8 mouse cellular contexts compared by ENCODE assay signal in genomic region chr5:138658922-138659321, GRCm38 (mm10). TPM values are rescaled to one million over a fixed set of nuclear protein-coding genes. Genes with fewer than 3 reads are reported as not detected.
DNase-seq lines count a peak whose midpoint lies in the region; ATAC-seq lines count a peak whose summit lies in the region.

No protein-coding gene starts in this region.

- 0 out of 2 replicates have a peak, but pooled peaks have one; percentile 49 for ATAC-seq in hindbrain, embryonic 13.5 days (ENCODE audit: low FRiP score)
- no peak for ATAC-seq in limb, embryonic 11.5 days (ENCODE audit: insufficient number of reproducible peaks, low FRiP score, low TSS enrichment, low read depth)
- ATAC-seq in neural tube, embryonic 11.5 days (ENCODE audit: insufficient read depth, low FRiP score, low TSS enrichment) = no peak

- H3K4me1 ChIP-seq in hindbrain, embryonic 13.5 days (replicated peaks) = no peaks in the 10 kb centered on the region
- H3K4me1 ChIP-seq in limb, embryonic 11.5 days (ENCODE audit: control insufficient read depth, insufficient read depth, low read length) = no peaks in the 10 kb centered on the region
- H3K4me1 ChIP-seq in neural tube, embryonic 11.5 days (ENCODE audit: control insufficient read depth, insufficient read depth, low read length) = no peaks in the 10 kb centered on the region

- peak; percentile 28 to 40 for DNase-seq in right cerebral cortex, adult 2 months (ENCODE audit: low spot score in 2 of 2)
- no peak for DNase-seq in right cerebral cortex, postnatal 36 days (ENCODE audit: low spot score in 2 of 2)
- DNase-seq in adrenal gland, postnatal 10 days = peak; percentile 54
- peak; percentile 63 for DNase-seq in embryo, embryonic 11 days
- peak; percentile 78 for DNase-seq in limb, embryonic 11.5 days (ENCODE audit: low spot score)
- DNase-seq in neural tube, embryonic 11.5 days (ENCODE audit: low spot score) = peak; percentile 69
- DNase-seq in thymus, postnatal 4 days = peak; percentile 66

- H3K9ac ChIP-seq in hindbrain, embryonic 13.5 days = 0 out of 2 replicates have a peak overlapping the region, but pooled peaks have one; percentile 29
- no peak overlapping the region for H3K9ac ChIP-seq in limb, embryonic 11.5 days (ENCODE audit: low read length)
- no peak overlapping the region for H3K9ac ChIP-seq in neural tube, embryonic 11.5 days (ENCODE audit: low read length)

- H3K9me3 ChIP-seq in hindbrain, embryonic 13.5 days = no peaks in the 10 kb centered on the region
- H3K9me3 ChIP-seq in limb, embryonic 11.5 days (ENCODE audit: control insufficient read depth, low read length) = no peaks in the 10 kb centered on the region
- no peaks in the 10 kb centered on the region for H3K9me3 ChIP-seq in neural tube, embryonic 11.5 days (ENCODE audit: control insufficient read depth, low read length)

- no peaks in the 10 kb centered on the region for H3K36me3 ChIP-seq in hindbrain, embryonic 13.5 days
- H3K36me3 ChIP-seq in limb, embryonic 11.5 days (ENCODE audit: control insufficient read depth, insufficient read depth, low read length) = no peaks in the 10 kb centered on the region
- no peaks in the 10 kb centered on the region for H3K36me3 ChIP-seq in neural tube, embryonic 11.5 days (ENCODE audit: control insufficient read depth, insufficient read depth, low read length)

- no peak overlapping the region for H3K4me3 ChIP-seq in hindbrain, embryonic 13.5 days
- H3K4me3 ChIP-seq in limb, embryonic 11.5 days (ENCODE audit: low read depth, low read length) = no peak overlapping the region
- no peak overlapping the region for H3K4me3 ChIP-seq in neural tube, embryonic 11.5 days (ENCODE audit: low read depth, low read length)

- 8% methylated on average over 5 of the region's 5 CpGs for WGBS in hindbrain, embryonic 13.5 days
- 15% methylated on average over 5 of the region's 5 CpGs for WGBS in limb, embryonic 11.5 days
- WGBS in neural tube, embryonic 11.5 days = 19% methylated on average over 5 of the region's 5 CpGs

- H3K27ac ChIP-seq in hindbrain, embryonic 13.5 days = no peak overlapping the region
- no peak overlapping the region for H3K27ac ChIP-seq in limb, embryonic 11.5 days (replicated peaks; ENCODE audit: low read depth, low read length)
- no peak overlapping the region for H3K27ac ChIP-seq in neural tube, embryonic 11.5 days (ENCODE audit: low read depth, low read length)

- no peak overlapping the region for H3K4me2 ChIP-seq in hindbrain, embryonic 13.5 days
- H3K4me2 ChIP-seq in limb, embryonic 11.5 days (ENCODE audit: low read depth, severe bottlenecking) = no peak overlapping the region
- H3K4me2 ChIP-seq in neural tube, embryonic 11.5 days (ENCODE audit: low read depth) = no peak overlapping the region

- H3K27me3 ChIP-seq in hindbrain, embryonic 13.5 days = no peaks in the 10 kb centered on the region
- H3K27me3 ChIP-seq in limb, embryonic 11.5 days (ENCODE audit: control insufficient read depth, insufficient read depth, low read length) = no peaks in the 10 kb centered on the region
- no peaks in the 10 kb centered on the region for H3K27me3 ChIP-seq in neural tube, embryonic 11.5 days (ENCODE audit: control insufficient read depth, insufficient read depth, low read length)

RNA-seq across cellular contexts. Expression of gene A430033K04Rik, which starts 36.3 kb away (rescaled TPM):
- 1 to 10 TPM; 5.2 to 7.8 TPM for total RNA-seq in adrenal gland, postnatal 10 days (2021)
- 21.9 and 22.3 TPM in 2 replicates for polyA plus RNA-seq in hindbrain, embryonic 13.5 days (2015; fragmentation: Nextera tagmentation; extraction: Ambion mirVana)
- polyA plus RNA-seq in limb, embryonic 11.5 days (2014; fragmentation: Nextera tagmentation; extraction: Ambion mirVana) = 14.2 and 16.6 TPM in 2 replicates
- polyA plus RNA-seq in neural tube, embryonic 11.5 days (2014; fragmentation: Nextera tagmentation; extraction: Ambion mirVana) = 13.1 and 14.9 TPM in 2 replicates

RNA-seq across cellular contexts. Expression of gene Zfp68, which starts 39.4 kb away (rescaled TPM):
- total RNA-seq in adrenal gland, postnatal 10 days (2021) = 10 to 100 TPM; 22.3 to 23.7 TPM
- 85.2 and 87.1 TPM in 2 replicates for polyA plus RNA-seq in hindbrain, embryonic 13.5 days (2015; fragmentation: Nextera tagmentation; extraction: Ambion mirVana)
- polyA plus RNA-seq in limb, embryonic 11.5 days (2014; fragmentation: Nextera tagmentation; extraction: Ambion mirVana) = 77.6 and 77.8 TPM in 2 replicates
- polyA plus RNA-seq in neural tube, embryonic 11.5 days (2014; fragmentation: Nextera tagmentation; extraction: Ambion mirVana) = 84.8 and 86.8 TPM in 2 replicates

Comparison
In these comparisons a context has a peak if more than half of its experiments do, and no peak if none do; other contexts are left out.
1. DNase-seq: peak in right cerebral cortex, adult 2 months (2 of 2), adrenal gland, postnatal 10 days (single experiment), embryo, embryonic 11 days (single experiment), limb, embryonic 11.5 days (single experiment), neural tube, embryonic 11.5 days (single experiment) and thymus, postnatal 4 days (single experiment); none in right cerebral cortex, postnatal 36 days (0 of 2).